Mouse (Mus musculus): ENCODE results near the gene Ltc4s. TPM values are rescaled to one million over a fixed set of nuclear protein-coding genes. Genes with fewer than 3 reads are reported as not detected.
A peak's percentile ranks its signal among the peaks of the same experiment; 100 is the strongest.

Gene Ltc4s
- polyA plus RNA-seq, 1 experiment from 2014 or later, result 2.5 TPM

DNA sequence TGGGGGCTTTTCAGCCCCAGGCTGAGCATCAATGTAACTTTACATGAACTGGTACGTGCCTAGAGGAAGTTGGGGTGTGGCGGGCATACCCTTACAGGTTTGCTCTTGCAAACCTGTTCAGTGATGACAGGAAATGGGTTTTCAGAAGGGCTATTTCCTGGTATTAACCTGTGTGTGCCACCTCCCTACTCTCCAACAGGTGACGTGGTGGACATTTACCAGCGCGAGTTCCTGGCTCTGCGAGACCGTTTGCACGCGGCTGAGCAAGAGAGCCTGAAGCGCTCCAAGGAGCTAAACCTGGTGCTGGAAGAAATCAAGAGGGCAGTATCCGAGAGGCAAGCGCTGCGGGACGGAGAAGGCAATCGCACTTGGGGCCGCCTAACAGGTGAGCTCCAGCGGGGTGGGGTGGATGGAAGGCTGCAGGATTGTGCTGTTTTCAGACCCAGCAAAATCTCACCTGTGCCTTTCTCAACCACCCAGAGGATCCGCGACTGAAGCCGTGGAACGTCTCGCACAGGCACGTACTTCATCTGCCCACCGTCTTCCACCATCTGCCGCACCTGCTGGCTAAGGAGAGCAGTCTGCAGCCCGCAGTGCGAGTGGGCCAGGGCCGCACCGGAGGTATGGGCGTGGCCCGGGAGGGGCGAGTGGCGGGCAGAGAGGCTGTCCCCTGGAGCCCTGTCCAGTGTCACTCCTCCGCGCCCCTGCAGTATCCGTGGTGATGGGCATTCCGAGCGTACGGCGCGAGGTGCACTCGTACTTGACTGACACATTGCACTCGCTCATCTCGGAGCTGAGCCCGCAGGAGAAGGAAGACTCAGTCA is 7.7 kb downstream of the Ltc4s start:
- Histone ChIP-seq H3K4me1 (peaks cover 45% of the 10 kb centered on the region), H3K9me3 (no peaks in the 10 kb centered on the region), H3K27ac (no peak overlapping the region), H3K27me3 (no peaks in the 10 kb centered on the region), H3K4me2 (peak overlapping the region; percentile 57), H3K4me3 (peak overlapping the region; percentile 30), H3K9ac (no peak overlapping the region), H3K36me3 (peaks cover 30% of the 10 kb centered on the region)
- no peak for ATAC-seq (ENCODE audit: borderline replicate concordance, extremely low read depth, low FRiP score, low TSS enrichment)
- 32% methylated on average over 45 of the region's 45 CpGs for WGBS

DNA sequence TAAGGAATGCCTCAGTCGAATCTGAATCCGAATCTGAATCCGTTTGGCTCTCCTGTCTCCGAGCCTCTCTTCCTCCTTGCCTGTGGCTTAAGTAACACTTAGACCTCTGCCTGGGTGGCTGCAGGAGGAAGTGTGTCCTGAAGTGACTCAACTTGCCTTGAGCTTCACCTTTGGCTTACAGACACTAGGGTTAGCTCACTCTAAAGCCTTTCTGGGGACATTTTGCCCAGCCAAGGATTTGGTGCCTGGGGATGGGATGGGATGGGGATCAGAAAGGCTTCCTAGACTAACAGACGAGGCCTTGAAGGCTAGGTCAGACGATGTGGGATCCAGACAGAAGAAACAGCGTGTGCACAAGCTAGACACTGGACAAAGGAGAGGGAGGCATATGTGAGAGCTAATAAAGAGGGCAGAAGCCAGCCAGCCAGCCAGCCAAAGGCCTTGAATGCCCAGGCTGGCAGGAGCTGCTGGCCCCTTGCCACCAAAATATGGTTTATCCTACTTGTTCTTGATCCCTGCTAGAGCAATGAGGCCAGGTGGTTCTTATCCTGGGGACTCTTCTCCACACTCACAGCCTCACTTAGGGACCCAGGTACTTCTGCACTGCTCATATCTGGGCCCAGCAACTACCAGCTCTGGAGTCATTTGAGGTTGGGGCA is 9.0 kb downstream of the Ltc4s start:
- Histone ChIP-seq H3K9ac (no peak overlapping the region), H3K4me3 (no peak overlapping the region), H3K27ac (no peak overlapping the region), H3K36me3 (peaks cover 25% of the 10 kb centered on the region), H3K4me2 (no peak overlapping the region), H3K27me3 (no peaks in the 10 kb centered on the region), H3K9me3 (no peaks in the 10 kb centered on the region), H3K4me1 (peaks cover 44% of the 10 kb centered on the region)
- no peak for ATAC-seq (ENCODE audit: borderline replicate concordance, extremely low read depth, low FRiP score, low TSS enrichment)
- WGBS, result 40% methylated on average over 7 of the region's 7 CpGs

GRCm38 (mm10) chr11:50228772-50229171 is 9.6 kb downstream of the Ltc4s start:
- 33% methylated on average over 3 of the region's 3 CpGs for WGBS
- Histone ChIP-seq H3K9me3 (no peaks in the 10 kb centered on the region), H3K27ac (no peak overlapping the region), H3K4me2 (no peak overlapping the region), H3K9ac (no peak overlapping the region), H3K4me1 (peaks cover 50% of the 10 kb centered on the region), H3K27me3 (no peaks in the 10 kb centered on the region), H3K36me3 (peaks cover 19% of the 10 kb centered on the region), H3K4me3 (no peak overlapping the region)
- ATAC-seq (ENCODE audit: borderline replicate concordance, extremely low read depth, low FRiP score, low TSS enrichment), result no peak

- Histone ChIP-seq H3K36me3 (peaks cover 8% of the 10 kb centered on the region; the same call in 1 of the 2 replicates), H3K4me2 (no peak overlapping the region), H3K9me3 (no peaks in the 10 kb centered on the region), H3K9ac (no peak overlapping the region), H3K27me3 (no peaks in the 10 kb centered on the region), H3K4me1 (peaks cover 52% of the 10 kb centered on the region), H3K27ac (no peak overlapping the region), H3K4me3 (no peak overlapping the region)
- WGBS, result 83% methylated on average over 4 of the region's 4 CpGs
- ATAC-seq (ENCODE audit: borderline replicate concordance, extremely low read depth, low FRiP score, low TSS enrichment), result no peak
These were observed 10.7 kb downstream of the Ltc4s start for GRCm38 (mm10) chr11:50227736-50228135.

DNA sequence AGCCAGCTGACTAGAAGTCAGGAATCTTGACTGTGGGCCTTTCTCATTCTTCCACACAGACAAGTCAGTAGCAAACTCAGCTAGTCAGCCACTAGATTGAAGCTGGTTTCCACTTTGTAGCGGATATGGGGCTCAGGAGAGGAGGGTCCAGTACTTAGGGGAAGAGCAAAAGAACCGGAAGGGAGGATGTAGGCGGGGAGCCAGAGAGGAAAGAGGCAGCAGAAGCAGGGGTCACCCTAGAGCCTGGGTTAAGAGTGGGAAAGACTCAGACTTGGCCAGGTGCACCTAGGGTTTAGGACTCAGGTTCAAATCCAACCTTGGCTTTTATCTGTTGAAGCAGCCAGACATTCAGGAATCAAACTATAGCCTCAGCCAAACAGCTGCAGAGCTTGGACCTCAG is 11.2 kb downstream of the Ltc4s start:
- Histone ChIP-seq H3K36me3 (peaks cover 3% of the 10 kb centered on the region; the same call in 1 of the 2 replicates), H3K9me3 (no peaks in the 10 kb centered on the region), H3K27ac (peak overlapping the region; percentile 77), H3K27me3 (no peaks in the 10 kb centered on the region), H3K4me3 (no peak overlapping the region), H3K4me2 (peak overlapping the region; percentile 97), H3K4me1 (peaks cover 52% of the 10 kb centered on the region), H3K9ac (no peak overlapping the region)
- WGBS, result 75% methylated on average over 3 of the region's 3 CpGs
- no peak for ATAC-seq (ENCODE audit: borderline replicate concordance, extremely low read depth, low FRiP score, low TSS enrichment)

DNA sequence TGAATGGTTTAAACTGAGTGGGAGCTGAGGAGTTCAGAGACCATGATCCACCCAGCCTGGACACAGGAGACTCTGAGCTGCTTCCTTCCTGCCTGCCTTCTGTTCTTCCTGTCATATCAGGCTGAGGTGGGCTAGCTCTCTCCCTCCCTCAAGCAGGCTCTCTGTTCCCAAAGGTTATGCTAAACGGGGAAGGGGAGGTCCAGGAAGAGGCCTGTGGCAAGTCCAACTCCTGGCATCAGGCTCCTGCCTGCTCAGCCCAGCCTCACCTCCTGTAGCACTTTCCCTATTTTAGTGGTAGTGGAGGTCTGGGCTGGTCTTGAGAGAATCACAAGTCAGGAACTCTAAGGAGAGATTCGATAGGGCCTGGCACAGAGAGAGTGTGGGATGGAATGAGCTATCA is 12.0 kb downstream of the Ltc4s start:
- 29% methylated on average over 2 of the region's 2 CpGs for WGBS
- H3K4me3 ChIP-seq, result peak overlapping the region; percentile 75
- peaks cover 52% of the 10 kb centered on the region for H3K4me1 ChIP-seq
- ATAC-seq (ENCODE audit: borderline replicate concordance, extremely low read depth, low FRiP score, low TSS enrichment), result no peak
- H3K9me3 ChIP-seq, result no peaks in the 10 kb centered on the region
- H3K27ac ChIP-seq, result peak overlapping the region; percentile 77
- peak overlapping the region; percentile 97 for H3K4me2 ChIP-seq
- no peaks in the 10 kb centered on the region for H3K27me3 ChIP-seq
- H3K9ac ChIP-seq, result peak overlapping the region; percentile 97
- H3K36me3 ChIP-seq, result no peaks in the 10 kb centered on the region

DNA sequence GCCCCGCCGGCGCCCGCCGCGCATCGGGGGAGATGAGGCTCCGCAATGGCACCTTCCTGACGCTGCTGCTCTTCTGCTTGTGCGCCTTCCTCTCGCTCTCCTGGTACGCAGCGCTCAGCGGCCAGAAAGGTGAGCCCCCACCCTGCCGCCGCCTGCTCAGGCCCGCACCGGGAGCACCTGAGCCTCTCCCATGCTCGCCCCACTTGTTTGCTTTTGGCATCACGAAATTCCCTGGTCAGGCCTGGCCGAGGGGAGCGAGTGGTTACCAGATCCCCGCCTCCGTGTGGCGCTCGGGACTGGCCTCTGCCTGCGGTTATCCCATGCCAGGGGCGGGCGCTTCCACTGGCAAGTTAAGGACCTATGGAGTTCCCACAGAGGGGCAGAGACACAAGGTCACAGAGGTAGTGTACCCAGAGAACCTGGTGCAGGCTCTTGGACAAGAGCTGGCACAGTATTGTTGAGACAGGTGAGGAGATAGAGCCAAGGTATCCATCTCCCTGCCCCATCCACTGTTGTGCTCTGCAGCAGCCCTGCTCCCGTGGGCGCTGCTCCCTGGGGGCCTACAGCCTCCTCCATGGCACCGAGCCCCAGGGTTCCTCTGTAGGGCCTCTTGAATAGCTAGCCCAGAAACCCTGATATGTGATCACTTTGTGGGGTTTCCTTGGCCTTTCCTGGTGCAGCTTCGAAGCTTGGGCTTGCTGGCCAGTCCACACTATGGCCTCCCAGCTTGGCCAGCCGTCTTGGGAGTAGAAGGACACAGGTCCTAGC is 12.6 kb downstream of the Ltc4s start:
- Histone ChIP-seq H3K4me1 (peaks cover 50% of the 10 kb centered on the region), H3K9me3 (no peaks in the 10 kb centered on the region), H3K27me3 (no peaks in the 10 kb centered on the region), H3K4me2 (peak overlapping the region; percentile 97), H3K27ac (peak overlapping the region; percentile 77), H3K4me3 (peak overlapping the region; percentile 75), H3K36me3 (no peaks in the 10 kb centered on the region), H3K9ac (peak overlapping the region; percentile 97)
- 1% methylated on average over 34 of the region's 34 CpGs for WGBS
- peak; percentile 21 for ATAC-seq (ENCODE audit: borderline replicate concordance, extremely low read depth, low FRiP score, low TSS enrichment)

DNA sequence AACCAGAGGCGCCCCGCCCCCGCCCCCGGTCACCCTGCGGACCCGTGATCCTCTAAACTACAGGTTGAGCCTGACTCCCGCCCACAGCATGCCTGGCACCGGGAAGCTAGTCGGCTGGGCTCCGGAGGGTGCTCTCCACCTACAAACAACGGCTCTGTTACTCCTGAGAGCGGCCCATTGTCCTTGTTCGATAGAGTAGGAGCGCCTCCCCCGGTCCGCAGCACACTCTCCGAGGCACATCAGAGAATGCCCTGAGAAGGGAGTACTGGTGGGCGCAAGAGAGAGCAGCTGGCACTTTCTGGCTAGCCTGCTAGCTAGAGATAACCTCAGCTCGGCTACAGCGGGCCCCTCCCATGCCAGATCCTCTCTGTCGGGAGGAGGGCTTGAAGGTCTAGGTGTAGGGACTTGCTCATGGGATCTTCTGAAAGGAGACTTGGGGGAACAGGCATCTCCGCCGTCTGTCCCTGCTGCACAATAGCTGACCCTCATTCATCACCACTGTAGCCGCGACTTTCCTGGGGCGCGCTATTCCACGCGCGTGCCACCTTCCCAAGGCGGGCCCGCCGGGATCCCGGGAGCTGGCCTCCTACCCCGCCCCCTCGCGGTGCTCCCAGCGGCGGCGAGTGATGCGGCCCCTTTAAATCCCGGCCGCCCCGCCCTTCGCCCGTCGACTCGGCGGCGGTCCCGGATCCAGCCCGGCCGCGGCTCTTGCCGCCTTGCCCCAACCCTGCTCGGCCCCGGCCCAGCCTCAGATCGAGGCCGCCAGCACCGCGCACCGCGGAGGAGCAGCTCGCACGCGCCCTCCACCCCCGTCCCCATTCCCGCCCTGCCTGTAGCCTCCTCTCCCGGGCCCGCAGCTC is 13.5 kb downstream of the Ltc4s start:
- Histone ChIP-seq H3K36me3 (no peaks in the 10 kb centered on the region), H3K27ac (peak overlapping the region; percentile 77), H3K9ac (peak overlapping the region; percentile 97), H3K4me3 (peak overlapping the region; percentile 75), H3K9me3 (no peaks in the 10 kb centered on the region), H3K4me2 (peak overlapping the region; percentile 97), H3K27me3 (no peaks in the 10 kb centered on the region), H3K4me1 (peaks cover 44% of the 10 kb centered on the region)
- under 1% methylated on average over 56 of the region's 70 CpGs for WGBS
- ATAC-seq (ENCODE audit: borderline replicate concordance, extremely low read depth, low FRiP score, low TSS enrichment), result peak; percentile 87

GRCm38 (mm10) chr11:50223783-50224662 is 14.4 kb downstream of the Ltc4s start:
- Histone ChIP-seq H3K27me3 (no peaks in the 10 kb centered on the region), H3K4me3 (peak overlapping the region; percentile 75), H3K4me2 (peak overlapping the region; percentile 97), H3K36me3 (no peaks in the 10 kb centered on the region), H3K9me3 (no peaks in the 10 kb centered on the region), H3K9ac (peak overlapping the region; percentile 97), H3K27ac (peak overlapping the region; percentile 77), H3K4me1 (peaks cover 40% of the 10 kb centered on the region)
- 6% methylated on average over 17 of the region's 17 CpGs for WGBS
- peak; percentile 8; the same call in 1 of the 2 replicates for ATAC-seq (ENCODE audit: borderline replicate concordance, extremely low read depth, low FRiP score, low TSS enrichment)

- Histone ChIP-seq H3K4me1 (peaks cover 29% of the 10 kb centered on the region), H3K27ac (no peak overlapping the region), H3K9ac (no peak overlapping the region), H3K27me3 (no peaks in the 10 kb centered on the region), H3K9me3 (no peaks in the 10 kb centered on the region), H3K4me2 (no peak overlapping the region), H3K36me3 (no peaks in the 10 kb centered on the region), H3K4me3 (no peak overlapping the region)
- 58% methylated on average over 7 of the region's 7 CpGs for WGBS
- ATAC-seq (ENCODE audit: borderline replicate concordance, extremely low read depth, low FRiP score, low TSS enrichment), result no peak
These were observed 15.7 kb downstream of the Ltc4s start for GRCm38 (mm10) chr11:50222559-50223276.

Data from lung, embryonic 15.5 days (tissue).